Mouse (Mus musculus): ENCODE measurements around the gene Sf1.

Gene Sf1

DNA sequence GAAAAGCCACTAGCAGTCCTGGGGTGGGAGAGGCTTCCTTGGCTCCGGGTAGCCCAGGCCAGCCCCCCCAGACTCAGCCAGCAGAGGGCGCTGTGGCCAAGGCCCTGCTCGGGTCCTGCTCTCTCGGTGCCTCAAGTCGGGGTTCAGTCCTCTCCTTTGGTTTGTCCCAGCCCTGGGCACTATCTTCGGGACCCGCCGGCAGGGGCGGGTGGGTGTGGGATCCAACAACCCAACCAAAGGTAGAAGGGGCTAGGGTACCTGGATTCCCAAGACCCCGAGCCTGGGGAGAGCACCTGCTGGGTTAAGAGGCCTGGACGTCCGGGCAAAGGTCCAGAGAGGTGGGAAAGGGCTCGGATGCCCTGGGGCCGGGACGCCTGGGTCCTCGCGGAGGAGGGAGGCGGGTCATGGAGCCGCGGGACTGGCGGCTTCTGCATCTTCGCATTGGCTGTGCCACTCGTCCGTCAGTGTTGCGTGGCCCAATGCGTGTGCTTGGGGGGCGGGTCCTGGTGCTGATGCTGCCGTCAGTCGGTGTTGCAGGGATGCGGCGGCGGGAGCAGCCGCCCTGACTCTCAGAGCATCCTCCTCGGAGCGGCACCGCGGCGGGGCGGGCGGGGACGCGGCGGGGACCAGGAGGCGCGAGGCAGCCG, 54.9 kb downstream of the Sf1 start, which contains the start of gene Nrxn2:
Gene Nrxn2 (plus strand): TSS at position 499 of the 647 bp plus-strand sequence.
- DNase-seq (ENCODE audit: low read depth in 1 of 2, low spot score in 2 of 2), result peak; percentile 48 to 75

DNA sequence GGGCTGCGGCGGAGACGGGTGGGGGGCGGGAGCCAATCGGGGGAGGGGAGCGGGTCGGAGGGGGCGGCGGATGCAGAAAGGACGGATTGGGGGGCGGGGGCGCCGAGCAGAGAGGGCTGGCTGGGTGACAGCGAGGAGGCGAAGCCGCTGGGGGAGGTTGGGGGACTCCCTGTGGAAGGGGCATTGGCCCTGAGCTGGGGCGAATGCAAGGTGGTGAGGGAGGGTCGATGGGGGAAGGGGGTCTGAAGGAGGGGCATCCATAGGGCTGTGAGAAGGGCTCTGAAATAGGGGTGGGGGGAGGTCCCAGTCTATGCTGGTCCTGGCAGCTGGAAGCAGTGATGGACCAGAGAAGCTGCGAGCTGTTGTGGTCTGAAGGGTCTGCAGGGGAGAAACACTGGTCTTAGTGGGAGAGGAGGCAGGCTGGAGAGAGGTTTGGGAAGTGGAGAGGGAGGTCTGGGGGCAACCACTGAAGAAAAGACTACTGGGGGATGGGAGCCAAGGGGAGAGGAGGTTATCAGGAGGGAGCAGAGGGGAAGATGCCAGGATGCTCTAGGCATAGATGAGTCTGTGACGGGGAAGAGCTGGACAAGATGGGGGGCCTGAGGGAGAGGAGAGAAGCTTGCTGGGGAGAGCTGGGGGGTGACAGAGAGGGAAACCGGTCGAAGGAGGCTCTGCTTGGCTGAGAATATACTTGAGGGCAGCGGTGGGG, 55.6 kb downstream of the Sf1 start:
- DNase-seq (ENCODE audit: low read depth in 1 of 2, low spot score in 2 of 2), result no peak

DNA sequence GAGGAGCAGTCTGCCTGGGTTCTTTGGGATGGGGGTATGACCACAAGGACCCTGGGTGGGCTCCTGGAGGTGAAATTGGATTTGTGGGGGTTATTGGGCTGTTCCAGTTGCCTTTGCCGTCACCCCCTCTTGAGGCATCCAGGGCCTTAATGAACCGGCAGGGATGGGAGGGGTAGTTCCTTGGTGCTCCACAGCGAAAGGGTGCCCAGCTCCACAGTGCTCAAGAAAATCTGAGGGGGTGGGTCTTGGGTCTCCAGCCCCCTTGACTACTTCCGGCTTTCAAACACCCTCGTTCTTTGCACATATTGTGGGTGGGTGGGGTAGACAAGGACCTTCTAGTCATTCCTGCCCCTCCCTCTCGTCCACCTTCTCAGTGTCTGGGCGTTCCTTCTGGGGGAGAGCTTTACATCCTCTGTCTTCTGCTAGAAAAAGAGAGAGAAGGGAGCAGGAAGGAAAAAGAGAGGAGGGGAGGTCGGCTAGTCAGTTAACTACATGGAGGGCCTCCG, 56.4 kb downstream of the Sf1 start:
- DNase-seq (ENCODE audit: low read depth in 1 of 2, low spot score in 2 of 2), result no peak

DNA sequence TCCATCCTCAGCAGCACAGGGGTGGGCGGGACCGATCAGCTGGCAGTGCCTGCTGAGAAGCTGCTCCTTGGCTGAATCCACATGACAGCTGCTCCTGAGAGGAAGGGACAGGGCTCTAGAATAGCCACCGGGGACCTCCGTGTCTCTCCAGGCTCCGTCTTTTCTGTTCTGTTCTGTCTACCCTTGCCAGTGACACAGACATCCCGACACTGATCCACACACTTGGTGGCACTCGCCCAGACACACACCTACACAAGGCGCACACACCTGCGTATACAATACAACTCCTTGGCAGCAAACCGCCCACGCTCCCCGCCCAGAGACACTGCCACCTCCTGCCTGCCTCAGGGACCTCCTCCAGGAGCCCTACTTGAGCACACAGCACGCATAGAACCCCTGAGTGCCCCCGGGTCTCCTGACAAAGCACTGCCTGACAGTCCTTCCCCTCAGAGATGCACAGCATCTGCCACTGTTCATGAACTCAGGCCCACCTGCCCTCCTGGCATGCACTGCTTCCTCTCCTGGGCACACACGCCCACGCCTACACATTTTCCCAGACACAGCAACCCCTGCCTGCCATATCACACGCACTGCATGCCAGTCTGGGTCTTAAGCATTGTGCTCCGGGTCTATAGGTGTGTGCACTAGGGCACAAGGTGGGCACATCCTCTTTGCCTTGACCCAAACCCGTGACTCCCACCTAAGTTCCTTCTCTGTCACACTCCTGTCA, 57.2 kb downstream of the Sf1 start:
- DNase-seq (ENCODE audit: low read depth in 1 of 2, low spot score in 2 of 2), result no peak

DNA sequence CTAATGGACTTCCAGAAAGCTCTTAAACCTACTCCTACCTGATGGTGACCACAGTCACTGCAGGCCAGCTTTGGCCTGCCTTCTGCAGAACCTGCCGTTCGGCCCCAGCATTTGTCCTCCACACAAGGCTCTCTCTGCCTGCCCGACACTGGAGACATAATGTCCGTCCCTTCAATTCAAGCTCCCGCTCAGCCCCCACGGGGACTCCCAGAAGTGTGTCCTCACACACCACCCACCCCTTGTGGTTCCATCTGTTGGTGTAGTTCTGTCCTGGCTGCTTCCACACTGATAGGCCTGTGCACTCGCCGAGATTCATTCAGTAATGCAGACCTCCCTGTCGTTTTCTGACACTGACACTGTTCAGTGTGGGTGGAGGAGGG, 57.7 kb downstream of the Sf1 start:
- DNase-seq (ENCODE audit: low read depth in 1 of 2, low spot score in 2 of 2), result no peak

DNA sequence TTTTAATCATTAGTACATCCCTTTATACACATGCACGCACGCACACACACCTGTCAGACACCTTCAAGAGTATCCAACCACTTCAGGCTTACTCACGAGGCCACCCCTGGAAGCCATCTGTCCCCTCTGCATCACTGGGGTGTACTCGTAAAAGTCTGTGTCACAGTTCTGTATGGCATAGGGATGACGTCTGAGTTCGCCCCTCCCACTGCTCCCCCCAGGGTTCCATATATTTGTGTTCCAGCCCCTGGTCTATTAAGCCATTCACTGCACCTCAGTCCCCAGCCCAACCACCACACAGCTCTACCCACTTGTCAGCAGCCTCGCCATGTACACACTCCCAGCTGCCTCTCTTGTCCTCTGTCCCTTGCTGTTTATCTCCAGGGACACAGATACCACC, 58.5 kb downstream of the Sf1 start:
- DNase-seq (ENCODE audit: low read depth in 1 of 2, low spot score in 2 of 2), result no peak

DNA sequence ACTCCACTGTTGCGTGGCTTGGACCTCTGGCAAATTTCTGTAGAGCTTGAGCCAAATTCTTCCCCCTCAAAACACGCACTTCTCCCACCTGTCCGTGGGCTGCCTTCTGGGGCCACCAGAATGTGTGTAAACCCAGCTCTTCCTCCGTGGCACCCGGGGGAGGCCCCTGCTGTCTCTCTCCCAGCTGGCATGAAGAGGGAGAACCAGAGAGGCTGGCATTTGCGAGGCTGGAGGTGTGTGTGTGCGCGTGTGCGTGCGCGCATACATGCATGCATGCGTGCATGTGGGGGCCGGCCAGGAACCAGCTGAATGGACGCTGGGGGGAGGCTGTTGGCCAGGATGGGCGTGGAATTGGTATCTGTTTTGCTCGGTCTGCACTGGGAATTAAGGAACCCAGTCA, 59.8 kb downstream of the Sf1 start:
- no peak for DNase-seq (ENCODE audit: low read depth in 1 of 2, low spot score in 2 of 2)

DNA sequence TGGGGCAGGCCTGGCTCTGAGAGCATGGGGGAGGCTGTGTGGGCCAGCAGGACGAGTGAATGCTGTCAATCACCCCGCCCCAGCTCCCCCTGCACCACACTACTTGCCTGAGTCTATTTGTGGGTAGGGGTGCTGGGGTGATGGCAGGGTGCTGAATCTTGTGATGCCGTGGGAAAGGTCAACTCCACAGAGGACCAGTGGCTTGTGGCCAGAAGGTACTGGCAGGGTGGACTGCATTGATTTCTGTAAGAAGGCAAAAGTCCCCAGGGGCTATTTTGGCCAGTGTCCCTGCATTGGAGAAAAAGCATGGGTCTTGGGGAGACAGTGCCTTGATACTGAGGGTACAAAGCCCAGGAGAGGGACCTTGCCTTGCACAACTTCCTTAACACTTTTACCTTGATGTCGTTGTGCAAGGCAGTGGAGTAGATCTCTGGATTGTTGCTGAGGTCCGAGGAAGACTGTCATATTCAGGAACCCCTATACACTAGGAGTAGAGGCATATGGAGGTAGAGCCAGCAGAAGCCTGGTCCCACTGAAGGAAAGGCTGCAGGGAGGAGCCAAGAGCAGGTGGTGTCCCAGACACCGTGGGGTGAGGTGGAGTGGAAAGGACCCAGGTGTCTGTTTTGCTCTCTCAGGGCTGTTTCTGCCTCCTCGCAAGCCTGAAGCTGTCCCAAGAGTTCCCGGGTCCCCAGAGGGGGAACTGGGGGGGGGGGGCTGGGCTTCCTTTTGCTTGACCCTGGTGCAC, 60.8 kb downstream of the Sf1 start:
- no peak for DNase-seq (ENCODE audit: low read depth in 1 of 2, low spot score in 2 of 2)

DNA sequence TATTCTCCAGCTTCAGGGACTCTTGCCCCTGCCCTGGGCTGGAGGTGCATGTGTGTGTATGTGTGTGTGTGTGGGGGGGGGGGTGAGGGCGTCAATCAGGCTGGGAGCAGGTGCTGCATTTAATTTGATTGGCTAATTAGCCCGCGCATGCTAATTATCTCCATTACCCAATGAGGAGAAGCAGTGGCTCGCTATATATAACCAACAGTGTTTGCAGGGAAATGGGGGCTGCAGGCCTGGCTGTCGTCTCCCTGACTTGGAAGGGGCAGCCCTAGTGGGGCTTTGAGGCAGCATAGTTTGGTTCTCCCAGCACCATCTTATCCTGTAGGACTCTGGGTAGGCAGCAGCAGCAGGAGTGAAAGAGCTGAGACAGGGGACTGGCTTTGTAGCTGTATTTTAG, 62.1 kb downstream of the Sf1 start:
- no peak for DNase-seq (ENCODE audit: low read depth in 1 of 2, low spot score in 2 of 2)

DNA sequence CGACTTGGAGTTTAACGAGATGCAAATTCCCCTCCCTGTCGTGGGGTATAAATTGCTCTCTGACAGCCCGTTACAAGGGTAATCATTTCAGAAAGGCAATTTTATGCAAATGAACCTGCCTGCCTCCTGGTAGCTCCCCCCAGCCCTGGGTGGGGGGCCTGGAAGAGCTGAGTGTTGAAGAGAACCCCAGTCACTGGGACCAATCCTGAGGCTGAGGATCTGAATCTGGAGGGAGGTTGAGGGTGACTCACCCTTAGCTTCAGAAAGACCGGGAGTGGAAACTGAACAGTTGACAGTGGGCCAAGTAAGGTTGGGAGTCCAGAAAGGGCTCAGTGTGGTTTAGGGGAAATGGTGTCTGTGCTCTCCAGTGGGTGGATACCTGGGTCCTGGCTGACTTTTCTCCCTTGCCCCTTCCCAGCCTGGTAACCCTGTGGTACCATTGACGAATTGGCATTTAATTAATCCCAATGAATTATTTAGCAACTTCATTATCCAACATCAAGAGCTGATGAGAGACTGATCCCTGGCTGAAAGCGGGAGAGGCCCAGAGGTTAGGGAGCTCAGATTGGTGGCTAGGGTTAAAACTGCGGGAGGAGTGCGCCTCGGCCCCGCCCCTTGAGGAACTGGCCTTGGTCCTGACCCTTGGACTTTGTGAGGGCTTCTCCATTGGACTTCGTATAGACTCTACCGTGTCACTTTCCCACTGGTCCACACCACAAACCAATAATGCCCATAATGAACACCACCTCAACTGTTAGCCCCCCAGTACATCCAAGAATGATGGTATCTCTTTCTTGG, 63.4 kb downstream of the Sf1 start:
- DNase-seq (ENCODE audit: low read depth in 1 of 2, low spot score in 2 of 2), result peak in 1 of 2 experiments; percentile 38
